Mouse (Mus musculus) lung, postnatal 0 days (tissue): ENCODE data around the gene E2f2.

Experiments used
- CTCF ChIP-seq: IDR thresholded peaks from 2 replicates; pipeline ENCODE4 v1.5.1; 2016; ENCODE audit warnings: antibody characterized with exemption, mild to moderate bottlenecking
- EP300 ChIP-seq: IDR thresholded peaks from 2 replicates; pipeline ENCODE4 v1.6.1; 2016; ENCODE audit warnings: antibody characterized with exemption, mild to moderate bottlenecking, control low read depth

- TF ChIP-seq CTCF = no peak
- TF ChIP-seq EP300 = peak; percentile 99
Observed at GRCm38 (mm10) chr4:136195029-136195428, 22.8 kb downstream of the E2f2 start.
